Mouse (Mus musculus) hindbrain, postnatal 0 days (tissue): ENCODE measurements around the gene Gtf3c1. TPM values are rescaled to one million over a fixed set of nuclear protein-coding genes. Genes with fewer than 3 reads are reported as not detected.

Experiments used
- ATAC-seq: fragments of 200-750 bp; cut with Nextera tagmentation; 2 replicates; pipeline ENCODE4 v1.8.0; 2017; ENCODE audit warnings: mild to moderate bottlenecking, moderate TSS enrichment, moderate library complexity
- DNase-seq: peaks from one replicate; pipeline ENCODE4 v3.0.0-alpha.2; 2015; ENCODE audit warnings: low spot score
- H3K27ac ChIP-seq: fragments of 300-500 bp; sonication (generic); 2 replicates; pipeline ENCODE4 v1.5.1; 2014; ENCODE audit warnings: mild to moderate bottlenecking
- H3K27me3 ChIP-seq: fragments of 300-500 bp; sonication (generic); 2 replicates; pipeline ENCODE4 v1.6.1; 2014; ENCODE audit warnings: low read length, mixed read lengths; ENCODE audit not compliant: insufficient read depth
- H3K36me3 ChIP-seq: fragments of 300-500 bp; sonication (generic); 2 replicates; pipeline ENCODE4 v1.6.1; 2014; ENCODE audit warnings: low read length, mixed read lengths; ENCODE audit not compliant: insufficient read depth
- H3K4me1 ChIP-seq: fragments of 300-500 bp; sonication (generic); 2 replicates; pipeline ENCODE4 v1.6.1; 2014; ENCODE audit warnings: antibody characterized with exemption, low read length, mixed read lengths; ENCODE audit not compliant: insufficient read depth
- H3K4me2 ChIP-seq: fragments of 300-500 bp; sonication (generic); 2 replicates; pipeline ENCODE4 v1.6.1; 2014; ENCODE audit warnings: low read depth, mild to moderate bottlenecking, low read length, moderate library complexity, mixed read lengths
- H3K4me3 ChIP-seq: fragments of 300-500 bp; sonication (generic); 2 replicates; pipeline ENCODE4 v1.5.1; 2014; ENCODE audit warnings: low read length
- H3K9ac ChIP-seq: fragments of 300-500 bp; sonication (generic); replicated peaks from 2 replicates; pipeline ENCODE4 v1.6.1; 2014; ENCODE audit warnings: mild to moderate bottlenecking, low read length, moderate library complexity, mixed read lengths
- H3K9me3 ChIP-seq: fragments of 300-500 bp; sonication (generic); 2 replicates; pipeline ENCODE4 v1.6.1; 2016; ENCODE audit warnings: low read length, mixed read lengths
- CTCF ChIP-seq: IDR thresholded peaks from 2 replicates; pipeline ENCODE4 v1.5.1; 2016; ENCODE audit warnings: antibody characterized with exemption, control low read depth, low read depth
- WGBS: fragments of 180-500 bp; shearing (Covaris S2); extraction: QIAGEN DNeasy Blood & Tissue Kit; methylation state at CpG from one replicate; pipeline ENCODE4 v1.1.7; 2014; 5-methylcytosine and 5-hydroxymethylcytosine counted together
- polyA plus RNA-seq: library from polyadenylated mRNA; unstranded; fragments of >200 nt; fragmentation: Nextera tagmentation; extraction: Ambion mirVana; gene quantifications from 2 replicates; pipeline ENCODE4 v1.2.1, GENCODE M21; 2015
- total RNA-seq: library from RNA; depleted of rRNA; stranded (reverse); fragments of >200 nt; gene quantifications from 2 replicates; pipeline ENCODE4 v1.2.3, GENCODE M21; 2014

The Gtf3c1 gene
- total and polyA plus RNA-seq, 2 experiments from 2014 or later: 17.7 to 78.2 TPM

DNA sequence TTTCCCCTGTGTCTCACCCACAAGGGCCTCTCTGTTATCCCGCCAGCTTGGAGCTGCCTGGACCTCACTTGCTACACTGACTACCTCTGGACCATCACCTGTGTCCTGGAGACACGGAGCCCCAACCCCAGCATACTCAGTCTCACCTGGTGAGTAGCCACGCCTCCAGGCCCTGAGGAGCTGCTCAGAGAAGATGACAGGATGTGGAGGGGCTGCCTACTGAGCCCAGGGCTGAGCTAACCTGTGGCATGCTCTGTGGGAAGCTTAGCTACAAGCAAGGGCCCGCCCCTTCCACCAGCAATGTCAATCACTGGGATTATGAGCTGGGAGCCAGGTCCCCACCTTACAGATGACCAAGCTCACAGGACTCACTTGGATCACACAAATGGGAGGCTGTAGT is 82.4 kb downstream of the Gtf3c1 start:
- DNase-seq (no peak), ATAC-seq (no peak)
- no peak overlapping the region for H3K27ac ChIP-seq
- H3K4me1 ChIP-seq: no peaks in the 10 kb centered on the region
- H3K36me3 ChIP-seq: no peaks in the 10 kb centered on the region
- H3K9ac ChIP-seq: no peak overlapping the region
- H3K27me3 ChIP-seq: no peaks in the 10 kb centered on the region
- TF ChIP-seq CTCF: no peak
- WGBS: 73% methylated on average over 4 of the region's 4 CpGs
- 0 out of 2 replicates have a peak, but pooled peaks cover 4% of the 10 kb centered on the region for H3K9me3 ChIP-seq
- H3K4me3 ChIP-seq: no peak overlapping the region
- H3K4me2 ChIP-seq: no peak overlapping the region

DNA sequence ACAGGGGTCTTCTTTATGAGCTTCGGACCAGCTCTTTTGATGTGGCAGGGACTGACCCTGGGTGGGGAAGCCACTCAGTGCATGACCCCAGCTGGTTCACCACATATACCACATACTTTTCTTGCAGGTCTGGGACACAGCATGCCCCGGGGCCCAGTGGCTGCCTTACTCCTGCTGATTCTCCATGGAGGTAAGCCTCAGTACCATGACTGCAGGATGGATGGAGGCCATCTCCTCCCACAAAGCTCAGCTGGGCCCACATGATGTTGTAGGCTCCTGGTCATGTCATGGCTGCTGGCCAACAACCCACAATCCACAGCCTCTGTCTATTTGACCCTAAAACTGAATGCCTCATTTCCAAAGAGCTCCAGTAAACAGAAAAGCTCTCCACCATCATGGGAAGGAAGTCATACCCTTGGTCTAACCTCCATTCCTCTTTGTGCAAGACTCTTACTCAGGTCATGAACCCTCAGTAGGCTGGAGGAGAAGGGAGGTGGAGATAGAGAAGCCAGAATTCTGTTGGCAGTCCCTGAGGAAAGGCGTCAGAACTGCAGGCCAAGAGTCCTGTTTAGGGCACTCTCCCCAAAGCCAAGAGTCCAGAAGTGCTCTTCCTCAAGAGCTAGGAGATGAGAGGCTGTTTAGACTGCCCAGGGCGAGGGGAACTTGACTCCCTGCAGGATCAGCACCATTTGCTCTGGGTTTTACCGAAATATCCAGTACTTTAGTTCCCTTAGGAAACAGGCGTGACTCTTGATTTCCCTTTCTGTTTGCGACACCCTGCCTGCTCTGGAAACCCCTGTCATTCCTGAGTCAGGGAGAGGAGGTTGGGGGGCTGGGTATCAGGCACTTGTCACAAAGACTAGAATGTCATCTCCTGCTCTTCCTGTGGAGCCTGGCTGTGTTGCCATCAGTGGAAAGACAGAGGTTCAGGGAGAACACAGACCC is 84.6 kb downstream of the Gtf3c1 start:
- H3K9ac ChIP-seq: no peak overlapping the region
- DNase-seq: no peak

DNA sequence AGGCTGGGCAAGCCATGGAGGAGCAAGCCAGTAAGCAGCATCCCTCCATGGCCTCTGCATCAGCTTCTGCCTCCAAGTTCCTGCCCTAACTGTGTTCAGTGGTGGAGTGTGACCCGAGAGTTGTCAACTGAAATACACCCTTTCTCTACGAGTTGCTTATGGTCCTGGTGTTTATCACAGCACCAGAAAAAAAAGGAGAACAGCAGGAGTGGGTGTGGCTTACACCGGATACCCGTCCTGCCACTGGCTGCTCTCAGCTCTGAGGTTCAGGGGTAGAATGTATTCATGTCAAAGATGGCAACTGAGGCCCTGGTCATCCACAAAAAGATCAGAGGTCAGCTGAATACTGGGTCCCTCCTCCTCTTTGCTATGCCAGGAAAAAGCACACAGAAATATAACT is 87.5 kb downstream of the Gtf3c1 start:
- Histone ChIP-seq H3K36me3 (no peaks in the 10 kb centered on the region), H3K4me2 (no peak overlapping the region), H3K27ac (no peak overlapping the region), H3K27me3 (no peaks in the 10 kb centered on the region), H3K4me1 (no peaks in the 10 kb centered on the region), H3K9ac (no peak overlapping the region), H3K4me3 (no peak overlapping the region), H3K9me3 (no peaks in the 10 kb centered on the region)
- no peak for DNase-seq
- 82% methylated on average over 4 of the region's 4 CpGs for WGBS
- TF ChIP-seq CTCF: no peak
- no peak for ATAC-seq

More for the DNA sequence above, 84.6 kb downstream of the Gtf3c1 start:
- H3K4me2 ChIP-seq: no peak overlapping the region
- no peak for ATAC-seq
- H3K9me3 ChIP-seq: no peaks in the 10 kb centered on the region
- no peaks in the 10 kb centered on the region for H3K27me3 ChIP-seq
- 80% methylated on average over 7 of the region's 7 CpGs for whole genome bisulfite sequencing
- H3K4me3 ChIP-seq: no peak overlapping the region
- TF ChIP-seq CTCF: no peak
- H3K36me3 ChIP-seq: no peaks in the 10 kb centered on the region
- no peaks in the 10 kb centered on the region for H3K4me1 ChIP-seq
- no peak overlapping the region for H3K27ac ChIP-seq

DNA sequence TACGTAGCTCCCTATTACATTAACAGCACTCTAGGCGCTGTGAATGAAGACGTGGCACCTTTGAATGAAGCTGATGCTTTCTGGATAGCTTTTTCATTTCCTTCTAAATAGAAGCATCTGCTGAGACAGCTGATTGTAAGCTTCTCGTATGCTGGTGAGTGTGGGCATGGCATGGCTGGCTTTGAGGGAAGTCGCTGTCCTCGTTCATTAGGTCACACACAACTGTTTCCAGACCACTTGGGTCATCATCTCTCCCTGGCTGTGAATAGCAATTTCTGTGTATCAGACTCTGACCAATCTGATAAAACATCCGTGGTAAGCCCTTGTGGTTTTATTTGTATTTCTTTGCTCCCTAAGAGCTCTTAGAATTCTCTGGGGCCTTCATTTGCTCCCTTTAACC is 89.6 kb downstream of the Gtf3c1 start:
- no peak overlapping the region for H3K4me2 ChIP-seq
- H3K36me3 ChIP-seq: no peaks in the 10 kb centered on the region
- no peak overlapping the region for H3K27ac ChIP-seq
- TF ChIP-seq CTCF: no peak
- DNase-seq: no peak
- H3K4me3 ChIP-seq: no peak overlapping the region
- no peak overlapping the region for H3K9ac ChIP-seq
- WGBS: 75% methylated on average over 7 of the region's 7 CpGs
- no peak for ATAC-seq
- H3K27me3 ChIP-seq: no peaks in the 10 kb centered on the region
- no peaks in the 10 kb centered on the region for H3K4me1 ChIP-seq
- H3K9me3 ChIP-seq: no peaks in the 10 kb centered on the region

DNA sequence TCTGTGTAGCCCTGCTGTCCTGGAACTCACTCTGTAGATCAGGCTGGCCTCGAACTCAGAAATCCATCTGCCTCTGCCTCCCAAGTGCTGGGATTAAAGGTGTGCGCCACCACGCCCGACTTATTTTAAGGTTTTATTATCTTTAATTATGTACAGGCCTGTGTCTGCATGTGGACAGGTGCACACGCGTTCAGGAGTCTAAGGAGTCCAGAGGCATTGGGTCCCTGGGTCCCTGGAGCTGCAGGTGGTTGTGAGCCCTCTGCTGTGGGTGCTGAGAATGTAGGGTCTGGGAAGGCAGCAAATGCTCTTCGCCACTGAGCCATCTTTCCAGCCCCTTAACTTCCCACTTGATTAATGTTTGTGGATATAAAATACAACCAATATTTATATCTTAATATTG is 92.1 kb downstream of the Gtf3c1 start:
- H3K4me2 ChIP-seq: no peak overlapping the region
- no peak for TF ChIP-seq CTCF
- no peak for DNase-seq

DNA sequence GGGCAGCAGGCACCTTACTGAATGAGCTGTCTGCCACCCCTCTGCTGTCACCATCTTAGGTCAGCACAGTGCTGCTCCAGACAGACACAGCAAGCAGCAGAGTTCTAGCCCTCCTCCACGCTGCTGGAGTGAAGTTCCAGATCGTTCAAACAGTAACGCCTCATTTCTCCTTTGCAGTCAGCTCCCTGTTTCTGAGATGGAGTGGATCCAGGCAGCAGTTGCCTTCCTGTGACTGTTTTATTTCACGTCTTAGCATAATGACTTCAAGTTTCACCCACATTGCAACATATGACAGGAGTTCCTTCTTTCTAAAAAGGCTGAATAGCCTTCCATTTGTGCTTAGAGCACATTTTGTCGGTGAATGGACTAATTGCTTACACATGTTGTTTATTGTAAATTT is 94.0 kb downstream of the Gtf3c1 start:
- no peak overlapping the region for H3K9ac ChIP-seq
- H3K4me1 ChIP-seq: no peaks in the 10 kb centered on the region
- 77% methylated on average over 5 of the region's 5 CpGs for WGBS
- no peaks in the 10 kb centered on the region for H3K36me3 ChIP-seq
- no peak for ATAC-seq
- H3K4me2 ChIP-seq: no peak overlapping the region
- no peak for TF ChIP-seq CTCF
- DNase-seq: no peak
- no peaks in the 10 kb centered on the region for H3K27me3 ChIP-seq
- H3K9me3 ChIP-seq: no peaks in the 10 kb centered on the region
- H3K4me3 ChIP-seq: no peak overlapping the region
- H3K27ac ChIP-seq: no peak overlapping the region

More for the DNA sequence above, 92.1 kb downstream of the Gtf3c1 start:
- H3K36me3 ChIP-seq: no peaks in the 10 kb centered on the region
- no peak overlapping the region for H3K4me3 ChIP-seq
- no peak overlapping the region for H3K9ac ChIP-seq
- WGBS: 92% methylated on average over 7 of the region's 7 CpGs
- H3K4me1 ChIP-seq: no peaks in the 10 kb centered on the region
- H3K9me3 ChIP-seq: no peaks in the 10 kb centered on the region
- no peaks in the 10 kb centered on the region for H3K27me3 ChIP-seq
- no peak overlapping the region for H3K27ac ChIP-seq
- no peak for ATAC-seq

DNA sequence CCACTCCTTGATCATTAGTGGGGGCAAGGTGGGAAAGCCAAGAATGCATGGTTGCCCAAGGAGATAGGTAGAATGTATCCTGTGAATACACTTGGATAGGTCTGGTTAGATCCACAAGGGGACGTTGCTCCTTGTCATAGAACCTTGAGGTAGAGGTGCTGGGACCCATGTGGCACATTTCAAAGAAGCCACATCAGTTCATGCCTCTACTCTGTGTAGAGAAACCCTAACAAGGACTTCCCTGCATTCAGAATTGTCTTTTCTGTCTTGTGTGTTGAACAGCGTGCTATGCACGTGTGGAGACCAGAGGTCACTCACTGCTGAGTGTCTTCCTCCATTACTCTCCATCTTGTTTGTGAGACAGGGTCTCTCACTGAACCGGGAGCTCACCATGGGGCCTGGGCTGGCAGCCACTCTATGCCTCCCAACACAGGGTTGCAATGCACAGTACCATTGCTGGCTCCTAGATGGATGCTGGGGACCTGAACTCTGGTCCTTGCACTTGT is 99.3 kb downstream of the Gtf3c1 start:
- Histone ChIP-seq H3K4me3 (no peak overlapping the region), H3K4me1 (no peaks in the 10 kb centered on the region), H3K36me3 (no peaks in the 10 kb centered on the region), H3K9me3 (no peaks in the 10 kb centered on the region), H3K27me3 (no peaks in the 10 kb centered on the region), H3K9ac (no peak overlapping the region), H3K27ac (no peak overlapping the region), H3K4me2 (no peak overlapping the region)
- no peak for ATAC-seq
- TF ChIP-seq CTCF: no peak
- DNase-seq: no peak
- WGBS: 89% methylated on average over 4 of the region's 4 CpGs
